Mouse (Mus musculus) fat pad, adult 2 months (tissue): ENCODE results near the gene Cdh26.

ENCODE experiments used
- DNase-seq: peaks from one replicate; pipeline ENCODE4 v3.0.0-alpha.2; 2011; ENCODE audit warnings: low read depth, low spot score; ENCODE audit errors: extremely low read depth

Gene Cdh26

GRCm38 (mm10) chr2:178437311-178437710 is 7.0 kb downstream of the Cdh26 start:
- DNase-seq = no peak

GRCm38 (mm10) chr2:178449386-178449785 is 19.1 kb downstream of the Cdh26 start:
- no peak for DNase-seq

GRCm38 (mm10) chr2:178450236-178450635 is 19.9 kb downstream of the Cdh26 start:
- DNase-seq = no peak

- DNase-seq = no peak
These were observed 20.6 kb downstream of the Cdh26 start for GRCm38 (mm10) chr2:178450961-178451360.

- DNase-seq = no peak
These were observed 24.6 kb downstream of the Cdh26 start for GRCm38 (mm10) chr2:178454664-178455516.

GRCm38 (mm10) chr2:178457414-178457813 is 27.1 kb downstream of the Cdh26 start:
- no peak for DNase-seq

GRCm38 (mm10) chr2:178460353-178460752 is 30.0 kb downstream of the Cdh26 start:
- DNase-seq = no peak

GRCm38 (mm10) chr2:178471546-178472480 is 41.5 kb downstream of the Cdh26 start:
- DNase-seq = no peak

- DNase-seq = no peak
These were observed 43.6 kb downstream of the Cdh26 start for GRCm38 (mm10) chr2:178473916-178474315.

- no peak for DNase-seq
These were observed 46.9 kb downstream of the Cdh26 start for GRCm38 (mm10) chr2:178477228-178477627.

- no peak for DNase-seq
These were observed 48.7 kb downstream of the Cdh26 start for GRCm38 (mm10) chr2:178479011-178479410.

- DNase-seq = peak; percentile 28
These were observed 50.6 kb downstream of the Cdh26 start for GRCm38 (mm10) chr2:178480932-178481331.

- no peak for DNase-seq
These were observed 53.1 kb downstream of the Cdh26 start for GRCm38 (mm10) chr2:178483462-178483861.

- no peak for DNase-seq
These were observed 57.9 kb downstream of the Cdh26 start for GRCm38 (mm10) chr2:178488276-178488675.

- DNase-seq = no peak
These were observed 60.1 kb downstream of the Cdh26 start for GRCm38 (mm10) chr2:178490245-178490920.

GRCm38 (mm10) chr2:178494066-178494465 is 63.7 kb downstream of the Cdh26 start:
- DNase-seq = no peak

GRCm38 (mm10) chr2:178495816-178496215 is 65.5 kb downstream of the Cdh26 start:
- no peak for DNase-seq

GRCm38 (mm10) chr2:178497900-178498299 is 67.6 kb downstream of the Cdh26 start:
- no peak for DNase-seq

- peak; percentile 13 for DNase-seq
These were observed 68.1 kb downstream of the Cdh26 start for GRCm38 (mm10) chr2:178498409-178498808.

GRCm38 (mm10) chr2:178502469-178502868 is 72.1 kb downstream of the Cdh26 start:
- DNase-seq = no peak

GRCm38 (mm10) chr2:178506056-178506455 is 75.7 kb downstream of the Cdh26 start:
- no peak for DNase-seq
